Mouse (Mus musculus) limb, embryonic 11.5 days (tissue): ENCODE measurements around the gene Usp47. TPM values are rescaled to one million over a fixed set of nuclear protein-coding genes. Genes with fewer than 3 reads are reported as not detected.
A peak's percentile ranks its signal among the peaks of the same experiment; 100 is the strongest.

Experiments
- ATAC-seq: fragments of 200-750 bp; cut with Nextera tagmentation; 2 replicates; pipeline ENCODE4 v1.8.0; 2017; ENCODE audit warnings: low read depth; ENCODE audit not compliant: insufficient number of reproducible peaks, low FRiP score, low TSS enrichment
- DNase-seq: peaks from one replicate; pipeline ENCODE4 v3.0.0-alpha.2; 2015; ENCODE audit warnings: low spot score
- H3K27ac ChIP-seq: fragments of 300-500 bp; sonication (generic); replicated peaks from 2 replicates; pipeline ENCODE4 v1.5.1; 2014; ENCODE audit warnings: low read depth, mild to moderate bottlenecking, low read length
- H3K27me3 ChIP-seq: fragments of 300-500 bp; sonication (generic); 2 replicates; pipeline ENCODE4 v1.6.1; 2014; ENCODE audit warnings: mild to moderate bottlenecking, low read length, mixed read lengths; ENCODE audit not compliant: control insufficient read depth, insufficient read depth
- H3K36me3 ChIP-seq: fragments of 300-500 bp; sonication (generic); 2 replicates; pipeline ENCODE4 v1.6.1; 2014; ENCODE audit warnings: mild to moderate bottlenecking, low read length, moderate library complexity, mixed read lengths; ENCODE audit not compliant: control insufficient read depth, insufficient read depth
- H3K4me1 ChIP-seq: fragments of 300-500 bp; sonication (generic); 2 replicates; pipeline ENCODE4 v1.6.1; 2014; ENCODE audit warnings: low read length, mixed read lengths; ENCODE audit not compliant: control insufficient read depth, insufficient read depth
- H3K4me2 ChIP-seq: fragments of 300-500 bp; sonication (generic); 2 replicates; pipeline ENCODE4 v1.6.1; 2014; ENCODE audit warnings: low read depth, mild to moderate bottlenecking, moderate library complexity; ENCODE audit not compliant: severe bottlenecking
- H3K4me3 ChIP-seq: fragments of 300-500 bp; sonication (generic); 2 replicates; pipeline ENCODE4 v1.5.1; 2014; ENCODE audit warnings: low read depth, low read length
- H3K9ac ChIP-seq: fragments of 300-500 bp; sonication (generic); 2 replicates; pipeline ENCODE4 v1.6.1; 2014; ENCODE audit warnings: mild to moderate bottlenecking, low read length
- H3K9me3 ChIP-seq: fragments of 300-500 bp; sonication (generic); 2 replicates; pipeline ENCODE4 v1.6.1; 2016; ENCODE audit warnings: low read length; ENCODE audit not compliant: control insufficient read depth
- WGBS: fragments of 180-500 bp; shearing (Covaris S2); extraction: QIAGEN DNeasy Blood & Tissue Kit; methylation state at CpG from one replicate; pipeline ENCODE4 v1.1.7; 2014; 5-methylcytosine and 5-hydroxymethylcytosine counted together
- polyA plus RNA-seq: library from polyadenylated mRNA; unstranded; fragments of >200 nt; fragmentation: Nextera tagmentation; extraction: Ambion mirVana; gene quantifications from 2 replicates; pipeline ENCODE4 v1.2.1, GENCODE M21; 2014

Gene Usp47
- 99.7 and 115 TPM in 2 replicates for polyA plus RNA-seq

- Histone ChIP-seq H3K4me2 (peak within 1 kb of the TSS; percentile 75), H3K27ac (peak within 1 kb of the TSS; percentile 98), H3K4me1 (no peaks in the 10 kb centered on the region; the same call in 1 of the 2 replicates), H3K36me3 (no peaks in the 10 kb centered on the region), H3K4me3 (peak within 1 kb of the TSS; percentile 97), H3K9me3 (no peaks in the 10 kb centered on the region), H3K9ac (peak within 1 kb of the TSS; percentile 98), H3K27me3 (no peaks in the 10 kb centered on the region)
- peak; percentile 90 for DNase-seq
- under 1% methylated on average over 45 of the region's 54 CpGs for WGBS
- peak; percentile 90 for ATAC-seq
Observed at GRCm38 (mm10) chr7:112023150-112023600, at the start of gene Usp47. TSS of gene Usp47 (plus strand) at chr7:112023504.

GRCm38 (mm10) chr7:111976401-111976800 is 46.9 kb upstream of the Usp47 start:
- H3K27ac ChIP-seq = no peak overlapping the region
- DNase-seq = no peak
- H3K9ac ChIP-seq = no peak overlapping the region
- no peak overlapping the region for H3K4me2 ChIP-seq
- no peak for ATAC-seq
- 70% methylated on average over 2 of the region's 2 CpGs for WGBS
- no peaks in the 10 kb centered on the region for H3K4me1 ChIP-seq
- no peaks in the 10 kb centered on the region for H3K9me3 ChIP-seq
- H3K27me3 ChIP-seq = no peaks in the 10 kb centered on the region
- H3K36me3 ChIP-seq = no peaks in the 10 kb centered on the region
- no peak overlapping the region for H3K4me3 ChIP-seq

- Histone ChIP-seq H3K4me2 (no peak overlapping the region), H3K9me3 (no peaks in the 10 kb centered on the region), H3K4me1 (no peaks in the 10 kb centered on the region), H3K36me3 (no peaks in the 10 kb centered on the region), H3K27ac (no peak overlapping the region), H3K9ac (no peak overlapping the region), H3K4me3 (no peak overlapping the region), H3K27me3 (no peaks in the 10 kb centered on the region)
- ATAC-seq (no peak), DNase-seq (no peak)
- WGBS = 92% methylated on average over 3 of the region's 3 CpGs
Observed at GRCm38 (mm10) chr7:111977871-111978270, 45.4 kb upstream of the Usp47 start.

GRCm38 (mm10) chr7:111982296-111982695 is 41.0 kb upstream of the Usp47 start:
- DNase-seq (no peak), ATAC-seq (no peak)
- no peak overlapping the region for H3K4me2 ChIP-seq
- no peaks in the 10 kb centered on the region for H3K4me1 ChIP-seq
- no peak overlapping the region for H3K9ac ChIP-seq
- no peaks in the 10 kb centered on the region for H3K9me3 ChIP-seq
- H3K4me3 ChIP-seq = no peak overlapping the region
- no peaks in the 10 kb centered on the region for H3K27me3 ChIP-seq
- H3K27ac ChIP-seq = no peak overlapping the region
- 95% methylated on average over 15 of the region's 15 CpGs for WGBS
- no peaks in the 10 kb centered on the region for H3K36me3 ChIP-seq

DNA sequence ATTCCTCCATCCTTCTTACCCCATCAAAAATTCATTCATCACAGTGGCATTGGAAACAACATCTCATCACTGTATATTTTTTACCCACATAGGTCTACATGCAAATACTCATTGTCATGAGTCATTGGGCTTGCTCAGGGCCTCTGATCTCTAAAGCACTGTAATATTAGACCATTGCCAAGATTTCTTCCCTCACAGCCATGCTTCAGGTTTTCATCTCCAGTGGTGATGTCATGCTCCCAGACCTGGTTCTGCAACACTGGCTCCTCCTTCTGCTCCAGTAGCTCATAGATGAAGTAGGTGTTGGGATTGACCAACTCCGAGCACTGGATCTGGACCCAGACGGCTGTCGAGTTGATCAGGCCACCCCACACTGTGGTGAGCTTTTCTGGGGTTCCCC is 38.8 kb upstream of the Usp47 start:
- DNase-seq (no peak), ATAC-seq (no peak)
- 89% methylated on average over 3 of the region's 3 CpGs for WGBS
- no peak overlapping the region for H3K27ac ChIP-seq
- H3K4me1 ChIP-seq = no peaks in the 10 kb centered on the region
- no peak overlapping the region for H3K4me2 ChIP-seq
- no peaks in the 10 kb centered on the region for H3K9me3 ChIP-seq
- no peak overlapping the region for H3K4me3 ChIP-seq
- no peaks in the 10 kb centered on the region for H3K36me3 ChIP-seq
- H3K9ac ChIP-seq = no peak overlapping the region
- no peaks in the 10 kb centered on the region for H3K27me3 ChIP-seq

DNA sequence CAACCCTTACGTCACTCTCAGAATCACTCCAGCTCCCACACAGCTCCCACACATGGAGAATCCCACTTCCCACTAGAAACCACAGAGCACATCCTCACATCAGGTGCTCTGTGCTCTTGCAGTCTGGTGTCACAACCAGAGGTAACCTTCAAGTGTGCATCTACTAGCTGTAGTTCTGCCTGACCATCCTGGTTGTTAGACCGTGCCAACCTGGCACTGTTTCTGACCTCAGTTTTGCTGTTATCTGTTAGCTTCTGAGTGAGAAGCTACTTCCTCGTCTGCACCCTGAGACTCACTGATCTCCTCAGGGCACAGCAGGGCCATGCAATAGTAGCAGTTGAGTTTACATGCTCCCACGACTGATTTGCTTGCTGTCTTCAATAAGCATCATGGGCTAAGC is 38.0 kb upstream of the Usp47 start:
- Histone ChIP-seq H3K36me3 (no peaks in the 10 kb centered on the region), H3K9me3 (no peaks in the 10 kb centered on the region), H3K27ac (no peak overlapping the region), H3K4me1 (no peaks in the 10 kb centered on the region), H3K4me2 (no peak overlapping the region), H3K9ac (no peak overlapping the region), H3K27me3 (no peaks in the 10 kb centered on the region), H3K4me3 (no peak overlapping the region)
- DNase-seq = no peak
- 83% methylated on average over 4 of the region's 4 CpGs for WGBS
- no peak for ATAC-seq

DNA sequence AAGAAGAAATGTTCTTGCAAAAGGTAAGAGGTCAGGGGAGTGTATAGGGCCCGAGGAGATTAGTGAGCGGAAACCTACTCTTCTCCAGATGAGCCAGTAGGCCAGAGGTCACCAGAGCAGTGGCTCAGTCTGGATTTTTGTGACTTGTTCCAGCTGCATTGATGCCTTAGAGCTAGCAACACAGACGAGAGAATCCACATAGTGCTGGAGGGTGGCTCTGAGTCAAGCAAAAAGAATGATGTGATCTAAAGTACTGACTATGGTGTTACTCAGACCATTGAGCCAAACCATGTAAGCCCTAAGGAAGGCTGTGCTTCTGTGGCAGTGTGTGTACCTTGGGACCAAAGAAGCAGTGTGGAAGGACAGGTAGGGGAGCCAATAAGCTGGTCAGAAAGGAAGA is 36.4 kb upstream of the Usp47 start:
- Histone ChIP-seq H3K4me3 (no peak overlapping the region), H3K27me3 (no peaks in the 10 kb centered on the region), H3K9ac (no peak overlapping the region), H3K4me2 (no peak overlapping the region), H3K36me3 (no peaks in the 10 kb centered on the region), H3K4me1 (no peaks in the 10 kb centered on the region), H3K9me3 (no peaks in the 10 kb centered on the region), H3K27ac (no peak overlapping the region)
- ATAC-seq = no peak
- DNase-seq = no peak
- WGBS = 80% methylated on average over 3 of the region's 3 CpGs

GRCm38 (mm10) chr7:111997441-111997840 is 25.9 kb upstream of the Usp47 start:
- Histone ChIP-seq H3K27ac (no peak overlapping the region), H3K9ac (no peak overlapping the region)
- DNase-seq = no peak

DNA sequence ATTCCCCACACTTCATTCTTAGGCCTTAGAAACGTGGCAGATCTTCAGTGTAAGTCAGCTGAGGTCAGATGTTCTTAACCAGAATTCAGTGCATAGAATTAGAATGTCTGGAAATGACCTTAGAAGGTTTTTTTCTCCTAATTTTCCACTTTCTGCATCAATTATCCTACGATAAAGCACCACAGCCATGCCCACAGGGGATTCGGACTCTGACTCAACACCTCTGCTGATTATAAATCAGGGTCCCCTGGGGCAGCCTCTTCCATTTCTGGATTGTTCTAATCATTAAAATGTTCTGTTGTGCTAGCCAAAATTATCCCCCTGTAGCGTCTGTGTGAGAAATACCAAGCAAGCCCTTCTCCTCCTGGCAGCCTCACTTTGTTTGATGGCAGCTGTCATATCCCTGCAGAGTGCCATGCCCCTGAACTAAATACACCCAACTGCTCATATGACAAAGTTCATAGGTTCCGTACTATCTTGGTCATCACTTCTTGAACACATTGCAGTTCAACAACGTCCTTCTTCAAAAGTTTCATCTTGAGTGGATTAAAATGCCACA is 24.8 kb upstream of the Usp47 start:
- Histone ChIP-seq H3K4me1 (no peaks in the 10 kb centered on the region), H3K27ac (no peak overlapping the region), H3K27me3 (no peaks in the 10 kb centered on the region), H3K9ac (no peak overlapping the region), H3K36me3 (no peaks in the 10 kb centered on the region), H3K4me3 (no peak overlapping the region), H3K4me2 (no peak overlapping the region), H3K9me3 (no peaks in the 10 kb centered on the region)
- ATAC-seq (no peak), DNase-seq (no peak)
- 70% methylated on average over 6 of the region's 6 CpGs for WGBS

More at GRCm38 (mm10) chr7:111997441-111997840, 25.9 kb upstream of the Usp47 start:
- Histone ChIP-seq H3K27me3 (no peaks in the 10 kb centered on the region), H3K36me3 (no peaks in the 10 kb centered on the region), H3K4me3 (no peak overlapping the region), H3K4me2 (no peak overlapping the region), H3K9me3 (no peaks in the 10 kb centered on the region), H3K4me1 (no peaks in the 10 kb centered on the region)
- WGBS = 78% methylated on average over 2 of the region's 2 CpGs
- ATAC-seq = no peak
